Mouse (Mus musculus) thymus, adult 2 months (tissue): ENCODE results near the gene Foxo6.

ENCODE experiments used
- CTCF ChIP-seq: fragments of 200-500 bp; IDR thresholded peaks from 2 replicates; pipeline ENCODE4 v1.5.1; 2012; ENCODE audit warnings: mild to moderate bottlenecking, control low read depth, low read length, moderate library complexity, borderline replicate concordance; ENCODE audit not compliant: control insufficient read depth, poor library complexity, insufficient read depth; ENCODE audit errors: extremely low read depth
- POLR2A ChIP-seq: fragments of 200-500 bp; IDR thresholded peaks from 2 replicates; pipeline ENCODE4 v1.6.1; 2012; ENCODE audit warnings: mild to moderate bottlenecking, low read length, control low read depth, moderate library complexity; ENCODE audit not compliant: control insufficient read depth, poor library complexity, insufficient read depth; ENCODE audit errors: extremely low read depth

DNA sequence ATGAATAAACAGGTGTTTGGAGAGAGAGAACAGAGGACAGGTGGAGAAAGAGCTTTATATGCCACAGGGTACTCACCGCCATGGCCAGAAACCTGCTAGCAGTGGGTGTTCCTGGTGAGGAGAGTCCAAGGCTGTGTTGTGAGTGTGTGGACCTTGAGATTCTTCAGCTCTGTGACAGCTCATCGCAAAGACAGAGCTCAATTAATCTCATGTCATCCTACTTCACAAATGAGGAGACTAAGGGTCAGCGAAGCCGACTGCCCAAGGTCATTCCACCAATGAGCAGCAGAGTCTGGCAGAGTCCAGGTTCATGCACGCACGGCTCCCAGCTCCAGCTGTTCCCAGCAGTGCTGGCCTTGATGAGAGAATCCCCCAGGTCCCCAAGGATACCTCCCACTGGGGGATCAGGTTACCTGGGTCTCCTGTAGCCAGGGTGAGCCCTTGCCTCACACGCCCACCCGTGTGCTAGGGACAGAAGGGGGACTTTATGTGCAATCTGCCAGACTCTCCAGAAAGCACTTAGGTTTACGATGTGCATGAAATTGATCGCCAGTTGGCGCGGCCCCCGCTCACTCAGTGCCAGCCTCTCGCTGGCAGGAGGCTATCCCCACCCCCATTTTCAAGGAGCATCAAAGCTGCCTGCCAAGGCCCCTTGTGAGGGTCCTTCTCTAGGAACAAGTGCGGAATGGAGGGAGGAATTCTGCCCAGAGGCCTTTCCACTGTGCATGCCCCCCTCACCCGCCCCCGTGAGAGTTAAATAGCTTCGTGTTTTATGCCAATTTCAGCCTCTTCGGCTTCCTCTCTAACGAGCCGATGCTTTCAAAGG is 27.6 kb downstream of the Foxo6 start:
- TF ChIP-seq CTCF = no peak
- no peak for TF ChIP-seq POLR2A
